ENCODE assay signal across 29 mouse cellular contexts in genomic region chr14:8727364-8727763, GRCm38 (mm10).
DNase-seq lines count a peak whose midpoint lies in the region; ATAC-seq and TF ChIP-seq lines count a peak whose summit lies in the region.
"Had no signal": no experiment of that assay in that cellular context is flagged by ENCODE, and none has a peak within 500 bp of the region (broad histone marks: within the 10 kb centered on the region; RNA-seq: fewer than 3 reads in every experiment).

No protein-coding gene starts in this region.

- peak; percentile 51 for DNase-seq in forebrain, embryonic 14.5 days (ENCODE audit: low spot score)
- no peak for DNase-seq in forebrain, postnatal 0 days
- peak; percentile 11 for DNase-seq in heart, adult 11 months
- DNase-seq in kidney, postnatal 0 days (ENCODE audit: low spot score): peak; percentile 6
- DNase-seq in right cerebral cortex, postnatal 36 days (ENCODE audit: low spot score in 2 of 2): no peak
- DNase-seq: adrenal gland, postnatal 10 days; adrenal gland, postnatal 36 days; B cell, adult 2 months; cerebellum, adult 11 months; cerebellum, adult 2 months; cerebellum, adult 9-11 months; cerebellum, postnatal 25 days; gastrocnemius, postnatal 10 days; gastrocnemius, postnatal 36 days; heart, postnatal 10 days; heart, postnatal 36 days had no signal

- H3K4me3 ChIP-seq in forebrain, embryonic 14.5 days (ENCODE audit: low read depth, low read length): no peak overlapping the region
- no peak overlapping the region for H3K4me3 ChIP-seq in forebrain, postnatal 0 days (ENCODE audit: low read depth, low read length)
- no peak overlapping the region for H3K4me3 ChIP-seq in heart, embryonic 11.5 days (ENCODE audit: low read depth, low read length)
- H3K4me3 ChIP-seq in kidney, postnatal 0 days (replicated peaks; ENCODE audit: low read depth, low read length): no peak overlapping the region
- H3K4me3 ChIP-seq in kidney, embryonic 14.5 days (ENCODE audit: low read length): no peak overlapping the region
- H3K4me3 ChIP-seq: embryonic facial prominence, embryonic 12.5 days; embryonic facial prominence, embryonic 15.5 days; heart, embryonic 12.5 days; heart, embryonic 15.5 days; hindbrain, embryonic 10.5 days; hindbrain, embryonic 13.5 days; intestine, embryonic 15.5 days had no signal

- no peaks in the 10 kb centered on the region for H3K9me3 ChIP-seq in forebrain, embryonic 14.5 days (replicated peaks; ENCODE audit: control insufficient read depth, low read length)
- H3K9me3 ChIP-seq in forebrain, postnatal 0 days (ENCODE audit: low read length): no peaks in the 10 kb centered on the region
- H3K9me3 ChIP-seq in heart, embryonic 11.5 days (replicated peaks; ENCODE audit: control insufficient read depth, low read length): no peaks in the 10 kb centered on the region
- no peaks in the 10 kb centered on the region for H3K9me3 ChIP-seq in kidney, postnatal 0 days (replicated peaks; ENCODE audit: low read length)
- no peaks in the 10 kb centered on the region for H3K9me3 ChIP-seq in kidney, embryonic 14.5 days (ENCODE audit: control insufficient read depth, low read length)
- H3K9me3 ChIP-seq: embryonic facial prominence, embryonic 12.5 days; embryonic facial prominence, embryonic 15.5 days; G1E; heart, embryonic 12.5 days; heart, embryonic 15.5 days; hindbrain, embryonic 10.5 days; hindbrain, embryonic 13.5 days; intestine, embryonic 15.5 days had no signal

- H3K36me3 ChIP-seq in forebrain, embryonic 14.5 days (ENCODE audit: control insufficient read depth, insufficient read depth, low read length): no peaks in the 10 kb centered on the region
- no peaks in the 10 kb centered on the region for H3K36me3 ChIP-seq in forebrain, postnatal 0 days (ENCODE audit: insufficient read depth)
- no peaks in the 10 kb centered on the region for H3K36me3 ChIP-seq in heart, embryonic 11.5 days (ENCODE audit: control insufficient read depth, insufficient read depth, low read length)
- H3K36me3 ChIP-seq in kidney, postnatal 0 days (ENCODE audit: insufficient read depth, low read length): no peaks in the 10 kb centered on the region
- H3K36me3 ChIP-seq in kidney, embryonic 14.5 days (ENCODE audit: control insufficient read depth, insufficient read depth, low read length): no peaks in the 10 kb centered on the region
- H3K36me3 ChIP-seq: embryonic facial prominence, embryonic 12.5 days; embryonic facial prominence, embryonic 15.5 days; G1E; heart, embryonic 12.5 days; heart, embryonic 15.5 days; hindbrain, embryonic 10.5 days; hindbrain, embryonic 13.5 days; intestine, embryonic 15.5 days had no signal

- no peak for ATAC-seq in forebrain, embryonic 14.5 days
- ATAC-seq in forebrain, postnatal 0 days: no peak
- ATAC-seq in heart, embryonic 11.5 days (replicated peaks; ENCODE audit: insufficient number of reproducible peaks, low FRiP score, low TSS enrichment): no peak
- ATAC-seq in kidney, postnatal 0 days (replicated peaks; ENCODE audit: low FRiP score, low read depth): no peak
- no peak for ATAC-seq in kidney, embryonic 14.5 days (ENCODE audit: low FRiP score, low TSS enrichment)
- ATAC-seq: hindbrain, embryonic 16.5 days; intestine, embryonic 15.5 days; Patski had no signal

- no peak overlapping the region for H3K9ac ChIP-seq in forebrain, embryonic 14.5 days (ENCODE audit: low read length)
- H3K9ac ChIP-seq in forebrain, postnatal 0 days: no peak overlapping the region
- no peak overlapping the region for H3K9ac ChIP-seq in heart, embryonic 11.5 days (ENCODE audit: low read depth, low read length)
- no peak overlapping the region for H3K9ac ChIP-seq in kidney, postnatal 0 days (ENCODE audit: low read depth, low read length)
- no peak overlapping the region for H3K9ac ChIP-seq in kidney, embryonic 14.5 days (ENCODE audit: low read depth, low read length)
- H3K9ac ChIP-seq: embryonic facial prominence, embryonic 12.5 days; embryonic facial prominence, embryonic 15.5 days; heart, embryonic 12.5 days; heart, embryonic 15.5 days; hindbrain, embryonic 13.5 days; intestine, embryonic 15.5 days had no signal

- H3K4me1 ChIP-seq in forebrain, embryonic 14.5 days (ENCODE audit: control insufficient read depth, insufficient read depth, low read length): no peaks in the 10 kb centered on the region
- no peaks in the 10 kb centered on the region for H3K4me1 ChIP-seq in forebrain, postnatal 0 days (ENCODE audit: insufficient read depth)
- H3K4me1 ChIP-seq in heart, embryonic 11.5 days (ENCODE audit: control insufficient read depth, insufficient read depth, low read length): no peaks in the 10 kb centered on the region
- H3K4me1 ChIP-seq in kidney, postnatal 0 days (replicated peaks; ENCODE audit: insufficient read depth, low read length): no peaks in the 10 kb centered on the region
- H3K4me1 ChIP-seq in kidney, embryonic 14.5 days (ENCODE audit: control insufficient read depth, insufficient read depth, low read length): no peaks in the 10 kb centered on the region
- H3K4me1 ChIP-seq: embryonic facial prominence, embryonic 12.5 days; embryonic facial prominence, embryonic 15.5 days; heart, embryonic 12.5 days; heart, embryonic 15.5 days; hindbrain, embryonic 10.5 days; hindbrain, embryonic 13.5 days; intestine, embryonic 15.5 days had no signal

- no peak for TF ChIP-seq CTCF in forebrain, postnatal 0 days (IDR thresholded peaks at IDR 0.05; ENCODE audit: low read depth)
- TF ChIP-seq CTCF in kidney, postnatal 0 days (IDR thresholded peaks at IDR 0.05; ENCODE audit: low read depth): no peak

- H3K27ac ChIP-seq in forebrain, embryonic 14.5 days (ENCODE audit: low read depth, low read length): no peak overlapping the region
- no peak overlapping the region for H3K27ac ChIP-seq in forebrain, postnatal 0 days (ENCODE audit: low read depth, low read length)
- H3K27ac ChIP-seq in heart, embryonic 11.5 days (ENCODE audit: low read depth, low read length): no peak overlapping the region
- no peak overlapping the region for H3K27ac ChIP-seq in kidney, postnatal 0 days
- H3K27ac ChIP-seq in kidney, embryonic 14.5 days (ENCODE audit: low read depth, low read length): no peak overlapping the region
- H3K27ac ChIP-seq: embryonic facial prominence, embryonic 12.5 days; embryonic facial prominence, embryonic 15.5 days; heart, embryonic 15.5 days; hindbrain, embryonic 10.5 days; hindbrain, embryonic 13.5 days; intestine, embryonic 15.5 days had no signal

- H3K27me3 ChIP-seq in forebrain, embryonic 14.5 days (replicated peaks; ENCODE audit: control insufficient read depth, insufficient read depth, low read length): no peaks in the 10 kb centered on the region
- no peaks in the 10 kb centered on the region for H3K27me3 ChIP-seq in forebrain, postnatal 0 days (ENCODE audit: insufficient read depth, low read length)
- no peaks in the 10 kb centered on the region for H3K27me3 ChIP-seq in heart, embryonic 11.5 days (ENCODE audit: control insufficient read depth, insufficient read depth, low read length)
- no peaks in the 10 kb centered on the region for H3K27me3 ChIP-seq in kidney, postnatal 0 days (ENCODE audit: insufficient read depth, low read length)
- no peaks in the 10 kb centered on the region for H3K27me3 ChIP-seq in kidney, embryonic 14.5 days (ENCODE audit: control insufficient read depth, insufficient read depth, low read length)
- H3K27me3 ChIP-seq: CH12.LX; embryonic facial prominence, embryonic 12.5 days; embryonic facial prominence, embryonic 15.5 days; heart, embryonic 12.5 days; heart, embryonic 15.5 days; hindbrain, embryonic 13.5 days; intestine, embryonic 15.5 days; Patski had no signal

- no peak overlapping the region for H3K4me2 ChIP-seq in forebrain, embryonic 14.5 days (ENCODE audit: low read length)
- H3K4me2 ChIP-seq in forebrain, postnatal 0 days (ENCODE audit: low read depth): no peak overlapping the region
- H3K4me2 ChIP-seq in heart, embryonic 11.5 days: no peak overlapping the region
- H3K4me2 ChIP-seq in kidney, postnatal 0 days (ENCODE audit: low read length): no peak overlapping the region
- H3K4me2 ChIP-seq in kidney, embryonic 14.5 days (replicated peaks; ENCODE audit: low read depth, low read length): no peak overlapping the region
- H3K4me2 ChIP-seq: embryonic facial prominence, embryonic 12.5 days; embryonic facial prominence, embryonic 15.5 days; heart, embryonic 12.5 days; heart, embryonic 15.5 days; hindbrain, embryonic 13.5 days; intestine, embryonic 15.5 days had no signal

- 45% methylated on average over 1 of the region's 1 CpGs for WGBS in forebrain, embryonic 14.5 days
- 21% methylated on average over 1 of the region's 1 CpGs for WGBS in forebrain, postnatal 0 days
- WGBS in heart, embryonic 11.5 days (ENCODE audit: insufficient replicate concordance): 84% methylated on average over 1 of the region's 1 CpGs
- WGBS in kidney, postnatal 0 days: 42% methylated on average over 1 of the region's 1 CpGs
- 67% methylated on average over 1 of the region's 1 CpGs for WGBS in kidney, embryonic 14.5 days

Comparison
In these comparisons a context has a peak if more than half of its experiments do, and no peak if none do; other contexts are left out.
1. DNase-seq: peak in forebrain, embryonic 14.5 days (single experiment), heart, adult 11 months (single experiment) and kidney, postnatal 0 days (single experiment); none in forebrain, postnatal 0 days (single experiment) and right cerebral cortex, postnatal 36 days (0 of 2).